Mouse (Mus musculus) cerebellum, postnatal 10 days (tissue): ENCODE results near the gene Ajm1.

Source experiments
- DNase-seq, 2 experiments: peaks; one replicate each; pipeline ENCODE4 v3.0.0; 2021; ENCODE audit warnings: mixed read lengths in 2 of 2

The Ajm1 gene

DNA sequence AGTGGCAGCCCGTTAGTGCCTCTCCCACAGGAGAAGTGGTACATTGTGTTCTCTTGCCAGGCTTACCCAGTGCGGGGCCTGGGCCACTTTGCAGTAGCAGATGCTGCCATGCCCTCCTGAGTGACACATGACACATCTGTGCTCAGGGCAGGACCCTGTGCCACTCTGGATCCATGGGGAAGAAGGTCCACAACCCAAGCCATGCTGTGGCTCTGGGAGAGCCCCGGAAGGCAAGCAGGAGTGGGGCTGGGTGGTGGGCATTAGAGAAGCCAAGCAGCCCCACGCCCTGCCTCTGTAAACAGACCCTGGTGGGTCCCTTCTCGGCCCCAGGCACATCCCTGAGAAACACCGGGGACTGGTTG, 1.5 kb upstream of the Ajm1 start:
- DNase-seq, result peak; percentile 55 to 60

DNA sequence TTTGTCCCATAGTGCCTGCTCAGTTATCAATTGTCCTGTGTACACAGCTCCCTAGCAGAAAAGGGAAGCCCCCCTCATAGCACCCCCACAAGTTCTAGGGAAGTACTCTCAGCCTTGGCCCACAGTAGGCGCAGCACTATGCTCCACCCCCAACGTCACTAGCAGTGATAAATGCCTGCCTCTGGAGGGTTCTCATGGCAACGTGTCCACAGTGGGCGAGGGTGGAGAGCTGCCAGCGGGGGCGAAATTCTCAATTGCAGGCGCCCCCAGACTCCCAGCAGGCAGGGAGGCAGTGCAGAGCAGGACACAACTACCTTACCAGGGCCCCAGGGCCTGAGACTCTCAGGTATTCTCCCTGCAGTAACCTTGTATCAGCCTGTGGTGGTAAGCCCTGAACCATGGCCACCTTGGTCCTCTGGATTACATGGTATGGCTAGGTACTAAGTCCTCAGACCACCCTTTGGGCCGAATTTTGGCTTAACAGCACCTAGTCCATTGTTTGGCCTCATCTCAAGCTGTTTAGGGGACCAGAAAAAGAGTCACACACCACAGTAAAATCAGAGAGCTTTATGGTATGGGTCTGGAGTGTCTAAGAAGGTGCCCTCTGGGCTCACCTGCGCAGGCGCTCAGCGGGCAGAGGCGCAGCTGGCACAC, 1.0 kb upstream of the Ajm1 start:
- DNase-seq, result peak; percentile 82 to 83

GRCm38 (mm10) chr2:25581901-25582301, 344 bp upstream of the Ajm1 start:
- DNase-seq, result peak; percentile 96 to 97

DNA sequence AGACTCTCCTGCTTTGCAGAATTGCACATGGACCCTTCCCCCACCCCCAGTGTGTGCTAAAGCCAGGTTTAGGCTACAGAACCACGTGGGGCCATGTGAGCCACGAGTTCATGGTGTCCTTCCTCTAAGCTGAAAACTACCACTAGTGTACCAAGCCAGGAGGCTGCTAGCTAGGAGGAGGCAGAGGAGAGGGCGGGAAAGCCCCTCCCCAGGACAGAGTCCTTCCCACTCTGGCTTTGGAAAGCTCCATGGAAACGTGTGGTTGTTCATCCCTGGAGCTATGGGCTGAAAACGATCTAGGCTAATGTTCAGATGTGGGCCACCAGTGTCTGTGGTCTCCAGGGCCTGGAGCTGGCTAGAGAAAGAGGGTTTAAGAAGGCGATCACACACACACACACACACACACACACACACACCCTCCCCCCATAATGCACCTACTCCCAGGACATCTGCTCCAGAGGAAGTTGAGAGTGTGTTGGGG, 896 bp downstream of the Ajm1 start:
- peak; percentile 71 to 72 for DNase-seq

DNA sequence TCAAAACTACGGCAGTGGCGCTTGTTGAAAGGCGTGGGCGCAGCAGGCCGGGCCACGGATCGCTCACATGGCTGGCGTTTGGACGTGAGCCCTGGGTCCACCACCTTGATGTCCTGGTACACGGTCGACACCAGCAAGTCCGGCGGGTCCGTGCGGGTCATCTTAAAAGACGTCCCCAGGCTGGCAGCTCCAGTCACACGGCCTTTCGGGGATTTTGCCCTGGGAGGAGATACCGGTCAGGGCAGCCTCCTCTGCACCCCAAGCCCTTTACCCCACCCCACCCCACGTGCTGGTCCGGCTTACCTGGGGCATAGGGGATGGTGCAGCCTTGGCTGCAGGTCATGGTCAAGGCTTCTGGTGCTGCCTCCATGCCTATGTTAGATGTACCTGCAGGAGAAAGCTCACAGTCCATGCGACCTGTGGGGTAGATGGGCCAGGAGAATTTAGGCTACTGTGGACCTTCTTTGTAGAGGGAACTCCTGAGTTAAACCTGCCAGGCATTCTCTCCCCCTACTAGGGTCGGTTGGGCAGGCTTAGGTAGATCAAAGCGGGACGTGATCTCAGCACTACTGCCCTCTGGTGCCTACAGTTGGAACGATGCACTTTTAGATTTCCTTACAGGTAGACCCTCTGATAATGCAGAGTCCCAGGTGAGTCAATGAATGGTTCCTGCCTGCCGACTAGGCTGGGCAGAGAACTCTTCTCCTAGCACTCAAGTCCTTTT, 1.7 kb downstream of the Ajm1 start:
- peak; percentile 88 to 91 for DNase-seq

GRCm38 (mm10) chr2:25578796-25579736, 2.5 kb downstream of the Ajm1 start:
- DNase-seq, result peak; percentile 68 to 74

DNA sequence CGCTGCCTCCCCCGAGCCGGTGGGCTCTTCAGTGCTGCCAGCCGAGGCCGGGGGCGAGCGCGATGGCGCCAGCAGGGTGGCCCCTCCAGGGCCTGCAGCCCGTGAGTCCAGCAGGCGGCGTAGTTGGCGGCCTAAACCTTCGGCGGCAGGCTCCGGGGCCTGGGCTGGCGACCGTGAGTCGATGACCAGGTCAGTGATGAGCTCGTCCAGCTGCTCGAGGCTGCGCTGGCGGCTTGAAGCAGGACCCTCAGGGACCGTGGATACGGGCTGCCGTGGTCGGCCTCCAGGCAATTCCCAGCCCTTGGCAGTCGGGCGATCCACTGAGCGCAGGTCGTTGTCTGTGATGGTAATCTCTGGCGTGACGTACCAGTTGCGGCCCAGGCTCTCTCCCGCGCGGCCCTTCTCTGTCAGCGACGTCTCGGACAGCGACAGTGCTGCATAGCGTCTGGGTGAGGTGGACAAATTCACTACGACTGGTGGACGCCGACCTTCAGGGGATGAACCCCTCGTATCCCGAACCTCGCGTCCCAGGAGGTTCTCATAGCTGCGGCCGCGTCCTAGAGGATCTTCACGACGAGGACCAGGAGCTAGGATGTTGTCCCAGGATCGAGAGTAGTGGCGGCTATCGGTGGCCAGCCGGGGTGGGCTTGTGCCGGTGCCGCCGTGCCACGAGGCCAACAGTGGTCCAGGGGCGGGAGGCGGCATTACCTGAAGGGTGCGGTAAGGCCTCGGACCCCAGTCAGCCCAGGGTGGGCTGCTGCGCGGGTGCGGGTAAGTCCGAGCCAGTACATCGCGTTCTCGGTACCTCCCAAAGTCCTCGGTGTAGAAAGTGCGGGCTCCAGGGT, 3.4 kb downstream of the Ajm1 start:
- peak; percentile 67 to 77 for DNase-seq

GRCm38 (mm10) chr2:25576965-25577891, 4.3 kb downstream of the Ajm1 start:
- peak; percentile 60 to 63 for DNase-seq

DNA sequence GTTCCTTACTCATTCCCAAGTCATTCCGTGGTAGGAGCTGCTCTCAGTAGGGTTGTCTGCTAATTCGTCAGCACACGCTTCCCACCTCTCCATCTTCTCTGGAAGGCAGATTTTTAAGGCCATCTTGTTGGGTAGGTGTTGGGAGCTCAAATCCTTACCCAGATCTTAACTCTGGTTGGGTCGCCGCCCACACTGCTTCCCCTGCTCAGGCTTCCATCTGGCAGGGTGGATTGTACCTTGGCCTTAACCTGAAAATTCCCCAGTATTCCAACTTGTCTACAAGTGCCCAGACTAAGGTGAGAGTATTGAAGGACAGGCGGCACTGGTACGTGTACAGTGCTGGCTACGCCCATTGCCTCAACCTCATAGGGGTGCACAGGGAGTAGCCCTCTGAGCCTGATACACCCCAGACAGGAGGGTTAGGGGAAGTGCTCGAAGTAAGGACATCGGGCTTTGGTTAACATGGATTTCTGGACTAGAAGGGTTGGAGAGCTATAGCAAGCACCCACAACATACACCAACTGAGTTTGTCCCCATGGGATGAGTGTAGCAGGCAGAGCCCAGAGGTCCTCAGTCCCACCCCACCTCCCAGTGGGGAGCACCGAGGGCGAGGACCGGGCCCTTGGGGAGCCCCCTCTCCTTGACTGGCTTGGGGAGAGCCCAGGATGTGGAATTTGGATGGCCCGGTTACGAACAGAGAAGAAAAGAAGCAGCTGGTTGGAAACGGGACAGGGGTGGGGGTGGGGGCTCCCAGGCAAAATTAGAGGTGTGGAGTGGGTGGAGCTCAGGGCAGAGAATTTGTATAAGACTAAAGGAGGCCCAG, 5.3 kb downstream of the Ajm1 start:
- peak; percentile 39 to 49 for DNase-seq

DNA sequence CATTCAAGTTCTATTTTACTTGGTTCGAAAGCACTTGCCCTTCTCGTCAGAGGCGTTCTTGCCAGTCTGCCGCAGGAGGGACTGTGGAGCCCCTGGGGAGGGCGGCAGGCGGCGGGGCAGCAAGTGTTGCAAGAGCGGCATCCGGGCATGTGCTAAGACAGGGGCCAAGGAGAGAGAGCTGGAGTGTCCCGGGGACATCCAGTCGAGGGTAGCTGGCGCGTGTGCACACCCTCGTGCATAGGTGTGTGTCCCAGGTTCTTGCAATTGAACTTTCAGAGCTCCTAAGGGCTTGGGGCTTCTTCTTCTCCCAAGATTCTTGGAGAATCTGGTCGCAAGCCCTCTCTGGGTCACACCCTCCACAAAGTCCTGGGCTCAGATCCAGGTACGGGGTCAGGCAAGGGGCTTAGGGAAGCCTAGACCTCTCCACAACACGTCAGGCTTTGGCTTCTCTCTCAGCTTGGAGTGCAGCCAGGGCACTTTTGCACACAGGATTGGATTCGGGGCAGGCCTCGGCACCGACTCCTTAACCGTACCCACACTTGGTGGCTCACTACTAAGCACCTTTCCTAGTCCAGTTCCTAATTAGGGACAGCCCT, 6.0 kb downstream of the Ajm1 start:
- peak; percentile 77 to 81 for DNase-seq

DNA sequence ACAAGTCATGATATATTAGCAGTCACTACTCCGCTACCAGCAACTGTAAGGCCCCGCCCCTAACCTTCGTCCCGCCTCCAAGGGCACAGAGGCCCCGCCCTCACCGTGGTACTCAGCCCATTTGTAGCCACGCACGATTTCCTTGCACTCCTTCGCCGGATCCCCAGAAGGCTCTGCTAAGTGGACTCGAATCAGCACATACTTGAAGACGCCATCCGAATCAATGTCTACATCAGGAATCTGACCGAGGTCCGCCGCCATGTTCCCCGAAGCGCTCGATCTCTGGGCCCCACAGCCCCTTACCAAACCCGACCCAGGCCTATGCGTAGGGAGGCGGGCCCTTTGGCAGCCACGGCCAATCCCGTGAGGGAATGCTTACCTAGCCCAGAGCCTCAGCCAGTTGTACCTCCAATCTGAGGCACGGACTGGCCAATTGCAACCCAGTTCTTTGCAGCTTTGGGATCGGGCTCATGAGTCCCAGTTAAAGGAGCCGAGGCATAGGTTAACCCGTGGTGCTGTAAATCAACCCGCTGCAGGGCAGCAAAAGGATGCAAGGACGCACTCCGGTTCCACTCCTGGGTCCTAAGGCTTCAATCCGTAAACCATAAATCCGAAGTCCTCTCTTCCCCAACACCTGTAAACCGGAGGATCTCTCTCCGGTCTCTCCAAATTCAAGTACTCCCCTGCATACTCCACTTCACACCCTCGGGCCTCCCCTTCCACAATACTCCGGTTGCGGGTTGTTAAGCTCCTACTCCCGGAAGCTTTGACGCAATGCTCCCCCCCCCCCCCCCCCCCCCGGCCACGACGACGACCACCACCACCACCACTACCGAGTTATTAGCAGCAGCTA, 6.8 kb downstream of the Ajm1 start, which contains the start of the genes Mamdc4 and Phpt1:
TSS of gene Mamdc4 (minus strand) at position 267 of the 853 bp plus-strand sequence.
TSS of gene Phpt1 (minus strand) at position 646 of the 853 bp plus-strand sequence.
- DNase-seq, result peak; percentile 96 to 98

DNA sequence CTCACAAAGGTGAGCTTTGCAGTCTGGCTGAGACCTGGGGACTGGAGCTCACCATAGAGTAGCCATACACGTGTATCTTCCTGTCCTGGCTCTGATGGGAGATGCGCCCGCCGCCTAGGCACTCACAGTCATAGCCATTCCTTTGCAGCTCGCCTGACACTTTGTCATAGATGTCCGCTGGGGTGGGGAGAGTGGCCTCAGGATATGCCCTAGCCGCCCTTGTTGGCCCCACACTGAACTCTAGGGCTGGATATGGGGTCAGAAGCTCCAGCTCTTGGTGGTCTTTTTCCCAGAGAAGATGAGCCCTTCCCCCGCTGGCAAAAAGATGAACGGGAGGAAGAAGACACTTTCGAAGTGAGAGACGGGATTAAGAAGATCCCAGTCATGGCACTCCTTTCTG, 7.4 kb downstream of the Ajm1 start:
- DNase-seq, result peak in 1 of 2 experiments; percentile 34

DNA sequence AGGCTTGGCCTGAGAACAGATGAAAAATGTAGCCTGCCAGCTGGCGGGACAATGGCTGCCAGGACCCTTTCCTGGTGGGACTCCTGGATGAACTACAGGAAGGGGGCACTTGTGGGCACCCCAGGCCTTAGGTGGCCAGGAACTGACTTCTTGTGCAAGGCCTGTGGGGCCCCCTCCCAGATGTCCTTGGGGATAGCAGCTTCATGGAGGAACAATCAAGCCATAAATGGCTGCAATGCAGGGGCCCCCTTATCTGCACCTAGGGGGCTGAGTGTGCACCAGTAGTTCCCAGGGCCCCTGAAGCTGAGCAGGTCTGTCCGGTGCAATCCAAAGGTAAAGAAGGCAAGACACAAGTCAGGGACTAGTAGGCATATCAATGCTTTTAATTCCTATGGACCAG, 8.5 kb downstream of the Ajm1 start:
- DNase-seq, result peak in 1 of 2 experiments; percentile 30

DNA sequence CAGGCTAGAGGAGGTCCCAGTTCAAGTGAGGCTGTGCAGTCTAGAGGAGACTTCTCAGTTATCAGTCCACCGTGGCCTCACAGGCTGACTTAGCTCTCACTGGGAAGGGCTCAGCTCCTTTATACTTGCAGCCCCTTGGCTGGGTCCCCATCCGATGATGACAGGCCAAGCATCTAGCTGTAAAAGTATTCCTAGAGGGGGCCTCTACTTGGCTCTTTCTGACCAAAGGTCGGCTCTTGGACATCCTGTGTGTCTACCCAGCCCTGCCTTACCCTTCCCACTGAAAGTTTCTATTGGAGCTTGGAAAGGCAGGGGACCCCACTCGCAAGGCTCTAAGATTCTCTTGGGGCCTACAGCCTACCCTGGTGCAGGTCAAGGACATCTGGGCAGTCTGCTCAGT, 10.3 kb downstream of the Ajm1 start:
- peak in 1 of 2 experiments; percentile 4 for DNase-seq

GRCm38 (mm10) chr2:25569323-25569722, 12.2 kb downstream of the Ajm1 start:
- DNase-seq, result peak in 1 of 2 experiments; percentile 11

DNA sequence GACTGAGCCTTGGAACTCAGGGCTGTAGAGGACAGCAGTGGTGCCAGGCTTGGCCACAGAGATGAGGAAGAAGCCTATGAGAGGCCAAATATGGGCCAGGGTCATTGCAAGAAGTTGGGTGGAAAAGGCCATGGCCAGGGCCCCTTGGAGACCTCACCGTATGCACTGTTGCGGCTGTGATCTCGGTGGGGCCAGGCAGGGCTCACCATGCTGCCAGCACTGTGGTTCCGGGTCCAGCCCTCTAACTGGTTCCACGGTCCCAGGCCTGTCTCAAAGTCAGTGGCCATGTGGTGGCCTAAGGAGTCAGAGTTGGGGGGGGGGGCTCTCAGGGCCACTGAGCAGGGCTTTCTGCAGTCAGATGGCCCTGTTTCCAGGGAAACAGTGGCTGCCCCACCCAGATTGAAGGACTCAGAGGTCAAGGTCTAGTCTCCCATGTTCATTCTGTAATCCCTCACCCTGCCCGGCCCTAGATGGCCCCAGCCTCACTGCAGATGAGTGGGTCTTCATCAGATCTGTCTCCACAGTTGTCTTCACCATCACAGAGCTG, 13.0 kb downstream of the Ajm1 start:
- peak in 1 of 2 experiments; percentile 8 for DNase-seq

- peak in 1 of 2 experiments; percentile 31 for DNase-seq
These were observed 15.0 kb downstream of the Ajm1 start for GRCm38 (mm10) chr2:25566558-25566957.

GRCm38 (mm10) chr2:25565741-25566140, 15.8 kb downstream of the Ajm1 start:
- DNase-seq, result no peak
